Mouse (Mus musculus): ENCODE results near the gene Slc35a3. TPM values are rescaled to one million over a fixed set of nuclear protein-coding genes. Genes with fewer than 3 reads are reported as not detected.

Slc35a3 gene
- total and polyA plus RNA-seq, 3 experiments = 16.3 to 45.7 (median 24.6) TPM

GRCm38 (mm10) chr3:116662463-116662863 is 50.2 kb downstream of the Slc35a3 start, which contains the start of gene Mfsd14a (continued):
- peak; percentile 53 for TF ChIP-seq HCFC1 (IDR thresholded peaks at IDR 0.05; ENCODE audit: low read depth, low read length)
- TF ChIP-seq ELF1 (IDR thresholded peaks at IDR 0.05; ENCODE audit: low read depth, low read length) = peak; percentile 21; the same call in 1 of the 2 replicates
- TF ChIP-seq MYC (IDR thresholded peaks at IDR 0.05; ENCODE audit: low read depth, low read length) = peak; percentile 63; the same call in 1 of the 2 replicates
- peak; percentile 95 for TF ChIP-seq NELFE (IDR thresholded peaks at IDR 0.05; ENCODE audit: low read depth, low read length)
- TF ChIP-seq POLR2AphosphoS2 (IDR thresholded peaks at IDR 0.05; ENCODE audit: low read depth, low read length) = peak; percentile 83; the same call in 1 of the 2 replicates
- no peak; the same call in 1 of the 2 replicates for TF ChIP-seq MAX (IDR thresholded peaks at IDR 0.05; ENCODE audit: low read length)
- TF ChIP-seq PAX5 (IDR thresholded peaks at IDR 0.05; ENCODE audit: low read length) = no peak
- TF ChIP-seq JUND (conservative IDR thresholded peaks at IDR 0.05; ENCODE audit: low read depth, low read length) = no peak
- TF ChIP-seq IRF4 (IDR thresholded peaks at IDR 0.05; ENCODE audit: low read depth, low read length) = peak; percentile 57; the same call in 1 of the 2 replicates
- peak; percentile 79; the same call in 1 of the 2 replicates for TF ChIP-seq SIN3A (IDR thresholded peaks at IDR 0.05; ENCODE audit: low read length)
- no peak for TF ChIP-seq E2F4 (IDR thresholded peaks at IDR 0.05; ENCODE audit: insufficient replicate concordance, low read depth, low read length)
- peak; percentile 49 for TF ChIP-seq USF1 (IDR thresholded peaks at IDR 0.05; ENCODE audit: low read depth, low read length)
- peak; percentile 96 for TF ChIP-seq POLR2A (IDR thresholded peaks at IDR 0.05; ENCODE audit: low read depth, low read length)
- TF ChIP-seq MAFK (IDR thresholded peaks at IDR 0.05; ENCODE audit: insufficient replicate concordance, low read length) = no peak
- no peak for TF ChIP-seq CTCF (conservative IDR thresholded peaks at IDR 0.05 in 1 of 2, IDR thresholded peaks at IDR 0.05 in 1 of 2; ENCODE audit: low read depth in 2 of 2, low read length in 2 of 2)
- no peak for TF ChIP-seq MAZ (IDR thresholded peaks at IDR 0.05; ENCODE audit: low read depth, low read length)
- no peak for TF ChIP-seq SMC3 (IDR thresholded peaks at IDR 0.05; ENCODE audit: low read depth, low read length)

- H3K4me1 ChIP-seq (ENCODE audit: control insufficient read depth in 1 of 2, insufficient read depth in 2 of 2) = peaks cover 4 to 47% of the 10 kb centered on the region in 2 experiments; a peak in 3 of 4 replicates
- H3K9me3 ChIP-seq (replicated peaks; ENCODE audit: low read length) = no peaks in the 10 kb centered on the region
- TF ChIP-seq MXI1 (IDR thresholded peaks at IDR 0.05; ENCODE audit: low read depth, low read length) (no peak), MEF2A (IDR thresholded peaks at IDR 0.05; ENCODE audit: borderline replicate concordance, low read depth, low read length) (no peak), SIN3A (IDR thresholded peaks at IDR 0.05; ENCODE audit: low read length) (no peak), IRF4 (IDR thresholded peaks at IDR 0.05; ENCODE audit: low read depth, low read length) (no peak), UBTF (IDR thresholded peaks at IDR 0.05; ENCODE audit: low read depth, low read length) (peak; percentile 97), POLR2A (IDR thresholded peaks at IDR 0.05; ENCODE audit: low read depth, low read length) (no peak), ELF1 (IDR thresholded peaks at IDR 0.05; ENCODE audit: low read depth, low read length) (peak; percentile 63), ZNF384 (IDR thresholded peaks at IDR 0.05; ENCODE audit: low read depth, low read length) (no peak), NRF1 (IDR thresholded peaks at IDR 0.05; ENCODE audit: low read depth, low read length) (no peak), BHLHE40 (IDR thresholded peaks at IDR 0.05; ENCODE audit: low read depth, low read length) (no peak), TBP (conservative IDR thresholded peaks at IDR 0.05; ENCODE audit: low read depth, low read length) (0 out of 2 replicates have a peak, but pooled peaks have one; percentile 2)
- H3K27me3 ChIP-seq (replicated peaks) = no peaks in the 10 kb centered on the region
- peaks cover 48% of the 10 kb centered on the region for H3K79me2 ChIP-seq (replicated peaks; ENCODE audit: control insufficient read depth, extremely low read depth, insufficient read depth, poor library complexity, severe bottlenecking)
- peak overlapping the region; percentile 76 to 97 (median 95) for H3K4me3 ChIP-seq (replicated peaks in 1 of 3; ENCODE audit: low read depth in 2 of 3, low read length in 2 of 3, poor library complexity in 1 of 3)
- peaks cover 0 to 3% of the 10 kb centered on the region in 2 experiments for H3K36me3 ChIP-seq (replicated peaks in 1 of 2; ENCODE audit: control insufficient read depth in 1 of 2, insufficient read depth in 1 of 2, low read length in 1 of 2)
- H3K27ac ChIP-seq (ENCODE audit: insufficient read depth, low read depth) = peak overlapping the region; percentile 60
- dilution Hi-C loops (cut with MboI; ENCODE audit: extremely low pct_ligation_motif_present, extremely low pct_unique_long_range_greater_than_20kb, low sequenced_read_pairs) = no loop called here
- in situ Hi-C loops (cut with MboI; ENCODE audit: low pct_ligation_motif_present, low pct_unique_long_range_greater_than_20kb, low sequenced_read_pairs) = no loop called here
- H3K4me2 ChIP-seq (ENCODE audit: insufficient read depth, low read depth, poor library complexity, severe bottlenecking) = peak overlapping the region; percentile 86
- peak overlapping the region; percentile 92 for H3K9ac ChIP-seq (ENCODE audit: insufficient read depth, low read depth)
- DNase-seq (ENCODE audit: extremely low read depth) = no peak
Observed at GRCm38 (mm10) chr3:116661870-116662414, 50.7 kb downstream of the Slc35a3 start.
